Comparison of ENCODE assay signal across 26 mouse cellular contexts in genomic region chr11:29749468-29749829, GRCm38 (mm10). TPM values are rescaled to one million over a fixed set of nuclear protein-coding genes. Genes with fewer than 3 reads are reported as not detected.
DNase-seq lines count a peak whose midpoint lies in the region; TF ChIP-seq lines count a peak whose summit lies in the region.
"Had no signal": no experiment of that assay in that cellular context is flagged by ENCODE, and none has a peak within 500 bp of the region (broad histone marks: within the 10 kb centered on the region; RNA-seq: fewer than 3 reads in every experiment).

No protein-coding gene starts in this region.

- TF ChIP-seq RAD21 in MEL (IDR thresholded peaks at IDR 0.05; ENCODE audit: low read depth, low read length): no peak

- peak; percentile 72 for DNase-seq in heart, adult 11 months
- no peak for DNase-seq in heart, adult 18-20 months
- DNase-seq in MEL (ENCODE audit: low read depth, low spot score): no peak
- peak; percentile 54 for DNase-seq in telencephalon, adult 2 months (ENCODE audit: low read depth, low spot score)
- DNase-seq in kidney, postnatal 25 days: no peak
- DNase-seq in right cerebral cortex, postnatal 25 days: no peak
- DNase-seq: adrenal gland, adult 2 months; adrenal gland, postnatal 14 days; B cell, adult 2 months; cerebellum, adult 11-12 months; cerebellum, adult 8-10 months; cerebellum, postnatal 10 days; gastrocnemius, adult 2 months; gastrocnemius, postnatal 14 days; heart, adult 2 months; heart, postnatal 14 days; heart, postnatal 4 days had no signal

- H3K4me1 ChIP-seq in MEL (ENCODE audit: control insufficient read depth in 1 of 2, insufficient read depth in 2 of 2, low read length in 2 of 2): peaks cover 3 to 7% of the 10 kb centered on the region in 2 experiments; a peak in 3 of 4 replicates
- H3K4me1 ChIP-seq in cortical plate, adult 2 months (ENCODE audit: control insufficient read depth, insufficient read depth, low read length): peaks cover 6% of the 10 kb centered on the region
- H3K4me1 ChIP-seq: embryonic facial prominence, embryonic 12.5 days; embryonic facial prominence, embryonic 15.5 days had no signal

- TF ChIP-seq POLR2A in MEL (IDR thresholded peaks at IDR 0.05; ENCODE audit: control insufficient read depth in 1 of 2, insufficient read depth in 1 of 2, low read depth in 1 of 2, low read length in 2 of 2, poor library complexity in 1 of 2): no peak
- no peak for TF ChIP-seq POLR2A in cortical plate, adult 2 months (IDR thresholded peaks at IDR 0.05; ENCODE audit: extremely low read depth, insufficient read depth, low read length)

- H3K9ac ChIP-seq in MEL (ENCODE audit: control insufficient read depth, low read depth, low read length, poor library complexity, severe bottlenecking): no peak overlapping the region
- H3K9ac ChIP-seq: embryonic facial prominence, embryonic 12.5 days; embryonic facial prominence, embryonic 15.5 days; heart, embryonic 13.5 days; hindbrain, embryonic 14.5 days had no signal

- no peak overlapping the region for H3K27ac ChIP-seq in MEL (ENCODE audit: control insufficient read depth, low read depth, low read length)
- peak overlapping the region; percentile 92 for H3K27ac ChIP-seq in cortical plate, adult 2 months (ENCODE audit: insufficient read depth, low read length)
- H3K27ac ChIP-seq: embryonic facial prominence, embryonic 12.5 days; embryonic facial prominence, embryonic 15.5 days; gastrocnemius, adult 2 months; heart, adult 2 months; heart, embryonic 10.5 days; heart, embryonic 13.5 days; hindbrain, embryonic 14.5 days; hindbrain, postnatal 0 days had no signal

- no peak for TF ChIP-seq EP300 in MEL (IDR thresholded peaks at IDR 0.05; ENCODE audit: low read depth in 1 of 2, low read length in 2 of 2)

- no peaks in the 10 kb centered on the region for H3K79me2 ChIP-seq in MEL (ENCODE audit: control insufficient read depth, insufficient read depth, low read length, poor library complexity)

- no peak for TF ChIP-seq CTCF in MEL (IDR thresholded peaks at IDR 0.05 in 2 of 3, conservative IDR thresholded peaks at IDR 0.05 in 1 of 3; ENCODE audit: control insufficient read depth in 1 of 3, insufficient read depth in 1 of 3, low read depth in 2 of 3, low read length in 3 of 3, poor library complexity in 1 of 3, severe bottlenecking in 1 of 3)
- no peak for TF ChIP-seq CTCF in cortical plate, adult 2 months (IDR thresholded peaks at IDR 0.05; ENCODE audit: extremely low read depth, insufficient read depth, low read length)

- no peaks in the 10 kb centered on the region for H3K9me3 ChIP-seq in MEL (replicated peaks; ENCODE audit: insufficient read depth, low read length)
- H3K9me3 ChIP-seq: embryonic facial prominence, embryonic 12.5 days; embryonic facial prominence, embryonic 15.5 days; G1E; heart, embryonic 10.5 days; heart, embryonic 13.5 days had no signal

- no peak overlapping the region for H3K4me3 ChIP-seq in MEL (ENCODE audit: control insufficient read depth in 1 of 2, insufficient read depth in 1 of 2, low read depth in 2 of 2, low read length in 2 of 2)
- no peak overlapping the region for H3K4me3 ChIP-seq in cortical plate, adult 2 months (ENCODE audit: insufficient read depth, low read length)
- H3K4me3 ChIP-seq: embryonic facial prominence, embryonic 12.5 days; embryonic facial prominence, embryonic 15.5 days; gastrocnemius, adult 2 months; heart, adult 2 months; heart, embryonic 10.5 days; heart, embryonic 13.5 days had no signal

- H3K27me3 ChIP-seq in MEL (ENCODE audit: control insufficient read depth in 1 of 2, insufficient read depth in 2 of 2, low read length in 2 of 2): no peaks in the 10 kb centered on the region
- H3K27me3 ChIP-seq: CH12.LX; embryonic facial prominence, embryonic 12.5 days; embryonic facial prominence, embryonic 15.5 days; heart, embryonic 13.5 days had no signal

- peaks cover 0 to 4% of the 10 kb centered on the region in 2 experiments; a peak in 2 of 4 replicates for H3K36me3 ChIP-seq in MEL (ENCODE audit: control insufficient read depth in 1 of 2, insufficient read depth in 2 of 2, low read length in 2 of 2)

TF ChIP-seq in MEL, 35 proteins besides CTCF, POLR2A, EP300 and RAD21:
- TF ChIP-seq ETS1 (IDR thresholded peaks at IDR 0.05; ENCODE audit: low read depth, low read length) (no peak), MEF2A (IDR thresholded peaks at IDR 0.05; ENCODE audit: extremely low read depth, insufficient replicate concordance, low read depth, low read length, poor library complexity, severe bottlenecking) (no peak), GATA1 (IDR thresholded peaks at IDR 0.05; ENCODE audit: low read depth, low read length) (0 out of 2 replicates have a peak, but pooled peaks have one; percentile 9)

RNA-seq across cellular contexts. Expression of gene Rtn4, which starts 56.7 kb away (rescaled TPM):
- total RNA-seq in heart, adult 18-20 months (2021): 100 to 1,000 TPM in 1 of 2 experiments, 10 to 100 TPM in 1; 93.0 to 102 TPM
- 46.5 and 53.1 TPM in 2 replicates for total RNA-seq in MEL (2012; rRNA removed)
- polyA plus RNA-seq in MEL (2012; ENCODE audit: insufficient read depth in 1 of 2, insufficient read length in 2 of 2, low read depth in 1 of 2, low replicate concordance in 2 of 2, missing spikeins in 1 of 2): 100 to 1,000 TPM in 1 of 2 experiments, 10 to 100 TPM in 1; 57.8 to 202 TPM
- 569 and 594 TPM in 2 replicates for polyA plus RNA-seq in cortical plate, adult 2 months (2012; rRNA removed)

Comparison
In these comparisons a context has a peak if more than half of its experiments do, and no peak if none do; other contexts are left out.
1. DNase-seq: peak in heart, adult 11 months (single experiment) and telencephalon, adult 2 months (single experiment); none in heart, adult 18-20 months (0 of 2), MEL (single experiment), kidney, postnatal 25 days (0 of 2) and right cerebral cortex, postnatal 25 days (single experiment).